Mouse (Mus musculus) liver, embryonic 14.5 days (tissue): ENCODE data around the gene Psors1c2.
A peak's percentile ranks its signal among the peaks of the same experiment; 100 is the strongest.

Experiments
- CTCF ChIP-seq: IDR thresholded peaks from 2 replicates; pipeline ENCODE4 v1.5.1; 2016; ENCODE audit warnings: antibody characterized with exemption, low read depth, control low read depth
- EP300 ChIP-seq: IDR thresholded peaks from 2 replicates; pipeline ENCODE4 v1.6.1; 2016; ENCODE audit warnings: antibody characterized with exemption, low read depth

DNA sequence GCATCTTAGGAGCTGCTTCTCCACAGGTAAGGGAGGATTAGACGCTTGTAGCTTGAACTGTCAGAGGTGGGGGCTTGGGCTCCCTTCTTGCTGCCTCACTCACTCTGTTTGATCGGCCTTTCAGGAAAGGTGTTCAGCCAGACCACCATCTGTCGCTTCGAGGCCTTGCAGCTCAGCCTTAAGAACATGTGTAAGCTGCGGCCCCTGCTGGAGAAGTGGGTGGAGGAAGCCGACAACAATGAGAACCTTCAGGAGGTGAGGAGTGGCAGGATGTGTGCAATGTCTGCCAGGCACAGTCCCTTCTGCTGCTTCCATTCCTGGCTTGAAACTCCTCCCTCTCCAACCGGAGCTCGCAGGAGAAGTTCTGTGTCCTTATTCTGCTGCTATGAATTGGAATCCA lies 23.7 kb upstream of the Psors1c2 start:
- TF ChIP-seq CTCF, result peak; percentile 44; the same call in 1 of the 2 replicates
- TF ChIP-seq EP300, result no peak
